Mouse (Mus musculus): Measurements from ENCODE around the gene Twf2. TPM values are rescaled to one million over a fixed set of nuclear protein-coding genes. Genes with fewer than 3 reads are reported as not detected.

The Twf2 gene
- total RNA-seq (2023), result 64.9 to 72.7 TPM (median 66.8 TPM) in 4 replicates

DNA sequence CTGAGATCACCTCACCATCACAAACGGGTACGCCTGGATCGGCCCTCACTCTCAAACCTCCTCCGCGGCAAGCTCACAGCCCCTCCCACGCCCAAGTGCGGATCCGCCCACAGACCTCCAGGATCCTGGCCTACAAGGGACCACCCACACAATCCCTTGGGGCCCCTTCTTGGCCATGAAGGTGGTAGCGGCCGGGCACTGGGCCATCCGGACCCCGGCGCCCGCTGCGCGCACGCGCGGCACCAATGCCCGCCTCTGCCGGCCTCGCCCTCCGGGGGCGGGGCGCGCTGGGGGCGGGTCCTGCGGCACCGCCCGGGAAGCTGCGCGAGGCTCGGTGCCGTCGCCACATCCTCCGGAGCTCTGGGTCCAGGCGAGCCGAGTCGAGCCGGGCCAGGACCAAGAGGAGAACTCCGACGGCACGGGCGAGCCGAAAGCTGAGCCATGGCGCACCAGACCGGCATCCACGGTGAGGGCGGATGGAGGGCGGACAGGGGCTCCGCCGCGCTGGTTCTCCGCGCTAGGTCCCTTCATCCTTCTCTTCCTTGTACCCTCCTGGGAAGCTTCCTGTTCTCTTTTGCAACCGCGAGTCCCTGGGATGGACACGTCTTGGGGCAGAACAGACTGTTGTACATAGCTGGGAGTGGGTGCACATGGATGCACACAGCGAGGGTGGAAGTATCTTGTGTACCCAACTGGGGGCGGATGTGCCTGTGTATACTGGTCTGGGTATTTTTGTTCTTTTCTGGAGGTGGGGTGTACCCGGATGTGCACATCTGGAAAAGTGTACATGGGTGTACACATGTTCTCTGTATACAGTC, at the start of gene Twf2:
TSS of gene Twf2 (plus strand) at position 290 of the 818 bp plus-strand sequence.

DNA sequence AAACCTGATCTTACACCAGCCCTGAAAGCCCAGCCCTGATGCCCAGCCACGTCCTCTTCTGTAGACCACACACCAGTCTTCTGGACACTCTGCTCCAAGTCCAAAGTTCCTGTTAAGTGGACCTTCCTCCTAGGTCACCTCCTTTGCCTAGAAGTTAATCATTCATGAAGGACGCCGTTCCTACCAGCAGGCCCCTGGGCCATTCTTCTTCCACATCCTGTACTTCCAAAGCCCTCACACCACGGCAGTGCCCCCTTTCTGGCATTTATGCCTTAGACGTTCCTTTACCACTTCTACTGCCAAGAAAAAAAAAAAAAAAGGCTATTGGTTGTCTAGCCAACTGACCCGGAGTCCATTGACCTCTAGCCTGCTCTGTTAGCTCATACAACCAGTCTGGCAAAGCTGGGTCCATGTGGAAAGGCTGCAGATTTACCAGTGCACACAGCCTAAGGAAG, 44.8 kb upstream of the Twf2 start, which contains the start of gene Glyctk:
TSS of gene Glyctk (minus strand) at position 102 of the 455 bp plus-strand sequence.

DNA sequence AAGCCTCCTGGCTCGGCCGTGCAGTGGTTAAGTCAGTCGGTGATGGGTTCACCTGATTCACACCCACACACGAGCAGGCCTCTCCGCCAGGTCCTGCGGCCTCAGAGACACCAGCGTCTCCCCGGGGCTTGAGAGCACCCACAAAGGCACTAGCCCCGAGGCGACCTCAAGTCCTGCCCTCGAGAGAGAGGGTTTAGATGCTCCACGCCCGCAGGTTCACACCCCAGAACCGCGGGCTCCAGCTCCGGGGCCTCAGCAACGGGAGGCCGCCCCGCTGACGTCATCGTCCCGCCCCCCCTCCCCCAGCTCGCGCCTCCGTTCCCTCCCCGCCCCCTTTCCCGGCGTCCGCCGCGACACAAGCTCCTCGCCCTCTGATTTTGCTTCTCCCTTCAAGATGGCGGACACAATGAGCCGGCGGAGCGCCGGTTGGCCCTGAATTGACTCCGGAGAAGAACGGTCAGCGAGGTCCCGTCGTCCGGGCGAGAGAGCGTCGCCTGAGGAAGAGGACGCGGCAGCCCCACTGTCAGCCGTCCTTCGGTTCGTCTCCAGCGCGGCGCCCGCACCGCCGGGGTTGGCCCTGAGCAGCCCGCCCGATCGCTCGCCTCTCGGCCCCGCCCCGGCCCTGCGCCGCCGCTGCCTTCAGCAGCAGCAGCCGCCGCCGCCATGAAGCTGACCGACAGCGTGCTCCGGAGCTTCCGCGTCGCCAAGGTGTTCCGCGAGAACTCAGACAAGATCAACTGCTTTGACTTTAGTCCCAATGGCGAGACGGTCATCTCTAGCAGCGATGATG, 32.2 kb upstream of the Twf2 start, which contains the start of gene Wdr82:
TSS of gene Wdr82 (plus strand) at position 373 of the 790 bp plus-strand sequence.

DNA sequence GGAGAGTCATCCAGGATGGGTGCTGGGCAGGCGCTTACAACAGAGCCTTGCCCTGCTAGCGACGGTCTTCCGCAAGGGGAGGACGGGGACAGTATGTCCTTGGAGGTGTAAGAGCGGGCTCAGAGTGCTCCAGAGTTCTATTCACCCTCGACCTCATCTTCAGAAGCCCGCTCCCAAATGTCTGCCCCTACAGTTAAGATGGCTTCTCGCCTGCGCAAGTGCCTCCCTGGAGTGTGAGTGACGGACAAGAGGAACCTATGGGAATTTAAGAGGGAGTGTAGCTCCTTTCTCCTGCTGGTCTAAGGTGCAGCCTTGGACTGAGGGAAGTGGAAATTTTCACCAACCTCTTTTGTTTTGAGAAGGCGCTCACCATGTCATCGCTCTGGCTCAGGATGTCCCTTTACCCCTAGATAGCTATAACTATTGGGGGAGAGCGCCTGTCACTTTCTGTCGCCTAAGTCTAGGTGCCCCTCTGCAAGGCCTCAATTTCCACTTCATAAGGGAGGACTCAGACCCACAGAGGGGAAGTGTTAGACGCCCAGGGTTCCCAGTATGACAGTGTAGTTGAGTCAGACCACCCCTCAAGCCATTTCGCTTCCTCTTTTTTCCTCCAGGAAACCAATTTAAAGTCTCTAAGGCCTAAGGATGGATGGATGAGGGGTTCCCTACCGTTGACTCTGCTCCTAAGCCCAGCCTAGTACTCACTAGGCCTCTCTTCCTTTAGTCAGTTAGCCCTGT, 3.2 kb upstream of the Twf2 start, which contains the start of gene Ppm1m:
TSS of gene Ppm1m (minus strand) at position 212 of the 738 bp plus-strand sequence.

DNA sequence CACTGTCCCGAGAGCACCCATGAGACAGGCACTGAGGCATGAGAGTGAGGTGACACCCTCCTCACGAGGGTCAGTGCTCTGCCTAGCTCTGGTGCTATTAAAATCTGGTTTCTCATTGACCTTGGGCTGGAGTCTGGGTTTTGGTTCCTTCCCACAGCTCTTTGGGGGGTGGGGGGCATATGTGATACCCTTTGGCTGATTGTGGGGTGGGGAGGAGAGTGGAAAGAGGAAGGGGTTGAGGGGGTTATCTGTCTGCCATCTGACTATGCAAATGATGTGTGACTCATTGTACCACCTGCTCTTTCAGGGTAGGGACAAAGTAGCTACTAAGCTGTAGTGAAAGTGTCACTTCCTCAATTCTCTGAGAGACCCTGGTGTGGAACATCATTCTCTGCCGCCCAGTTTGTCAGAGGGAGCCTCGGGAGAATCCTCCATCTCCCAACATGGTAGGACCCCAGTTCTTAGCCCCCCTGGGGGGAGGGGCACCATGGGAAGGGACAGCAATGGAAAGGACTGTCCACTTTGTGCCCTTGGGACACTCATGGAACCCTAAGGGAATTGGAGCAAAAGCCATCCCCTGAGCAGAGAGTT, 19.4 kb downstream of the Twf2 start, which contains the start of gene Tlr9:
TSS of gene Tlr9 (plus strand) at position 338 of the 591 bp plus-strand sequence.

Other genes starting within 250 kb of the Twf2 start
- gene Col6a5, start 242.5 kb upstream of the Twf2 start, total RNA-seq (2023), result 0.12 to 0.45 TPM (median 0.18 TPM) in 4 replicates
- gene Col6a4, start 106.3 kb upstream of the Twf2 start, total RNA-seq (2023), result not detected in 4 replicates
- gene Glyctk, start 45.0 kb upstream of the Twf2 start, total RNA-seq (2023), result 7.0 to 10.1 TPM (median 7.3 TPM) in 4 replicates
- gene Wdr82, start 32.2 kb upstream of the Twf2 start, total RNA-seq (2023), result 94.3 to 97.5 TPM (median 95.9 TPM) in 4 replicates
- gene Ppm1m, start 3.4 kb upstream of the Twf2 start, total RNA-seq (2023), result 79.2 to 90.7 TPM (median 87.2 TPM) in 4 replicates
- 142 to 160 TPM (median 155 TPM) in 4 replicates for gene Tlr9, start 19.5 kb downstream of the Twf2 start, total RNA-seq (2023)
- gene Alas1, start 45.5 kb downstream of the Twf2 start, total RNA-seq (2023), result 31.5 to 42.7 TPM (median 40.7 TPM) in 4 replicates
- gene Poc1a, start 78.0 kb downstream of the Twf2 start, total RNA-seq (2023), result 3.2 to 5.0 TPM (median 3.7 TPM) in 4 replicates
- 27.9 to 31.0 TPM (median 29.5 TPM) in 4 replicates for gene Dusp7, start 165.5 kb downstream of the Twf2 start, total RNA-seq (2023)
- 677 to 786 TPM (median 732 TPM) in 4 replicates for gene Rpl29, start 226.3 kb downstream of the Twf2 start, total RNA-seq (2023)
- gene Acy1, start 235.2 kb downstream of the Twf2 start, total RNA-seq (2023), result 16.8 to 19.5 TPM (median 17.8 TPM) in 4 replicates
- gene Abhd14b, start 244.4 kb downstream of the Twf2 start, total RNA-seq (2023), result 4.4 to 6.3 TPM (median 5.1 TPM) in 4 replicates
- 7.2 to 9.9 TPM (median 8.4 TPM) in 4 replicates for gene Abhd14a, start 244.6 kb downstream of the Twf2 start, total RNA-seq (2023)

Measured in B cell, adult 62 days (primary cell).